Mouse (Mus musculus) bone marrow macrophage, adult 2 months (primary cell): ENCODE measurements around the gene Krt7. TPM values are rescaled to one million over a fixed set of nuclear protein-coding genes. Genes with fewer than 3 reads are reported as not detected.
A peak's percentile ranks its signal among the peaks of the same experiment; 100 is the strongest.

Source experiments
- H3K27ac ChIP-seq: 2 replicates; pipeline ENCODE4 v1.5.1; 2012; ENCODE audit warnings: low read depth, low read length; ENCODE audit not compliant: insufficient read depth
- H3K4me1 ChIP-seq: 2 replicates; pipeline ENCODE4 v1.6.1; 2012; ENCODE audit warnings: low read length; ENCODE audit not compliant: control insufficient read depth, insufficient read depth
- H3K4me3 ChIP-seq: 2 replicates; pipeline ENCODE4 v1.5.1; 2012; ENCODE audit warnings: mild to moderate bottlenecking, low read length, moderate library complexity; ENCODE audit not compliant: insufficient read depth
- CTCF ChIP-seq: IDR thresholded peaks from 2 replicates; pipeline ENCODE4 v1.5.1; 2012; ENCODE audit warnings: low read depth, mild to moderate bottlenecking, low read length, moderate library complexity
- POLR2A ChIP-seq: IDR thresholded peaks from 2 replicates; pipeline ENCODE4 v1.6.1; 2012; ENCODE audit warnings: mild to moderate bottlenecking, low read depth, low read length, borderline replicate concordance
- polyA plus RNA-seq: library from polyadenylated mRNA; stranded (reverse); fragments of >200 nt; gene quantifications from 2 replicates; pipeline ENCODE4 v1.2.4, GENCODE M21; 2012; ENCODE audit not compliant: missing spikeins, insufficient read depth, insufficient read length

The Krt7 gene
- polyA plus RNA-seq, 1 experiment: not detected

GRCm38 (mm10) chr15:101368502-101369381 is 42.1 kb upstream of the Krt7 start:
- TF ChIP-seq POLR2A: no peak
- H3K4me1 ChIP-seq: peaks cover 42% of the 10 kb centered on the region
- H3K27ac ChIP-seq: no peak overlapping the region
- no peak overlapping the region for H3K4me3 ChIP-seq

GRCm38 (mm10) chr15:101369382-101370100 is 41.3 kb upstream of the Krt7 start:
- H3K4me1 ChIP-seq: peaks cover 50% of the 10 kb centered on the region
- TF ChIP-seq POLR2A (no peak), CTCF (no peak)
- H3K4me3 ChIP-seq: no peak overlapping the region
- H3K27ac ChIP-seq: no peak overlapping the region

- TF ChIP-seq POLR2A: no peak
- no peak for TF ChIP-seq CTCF
- Histone ChIP-seq H3K4me1 (peaks cover 55% of the 10 kb centered on the region), H3K27ac (no peak within 1 kb of the TSS), H3K4me3 (no peak within 1 kb of the TSS)
Measured at GRCm38 (mm10) chr15:101370101-101370911, 40.5 kb upstream of the Krt7 start, which contains the start of gene Krt80. Krt80 (minus strand) TSS chr15:101370162.

GRCm38 (mm10) chr15:101371141-101371985 is 39.5 kb upstream of the Krt7 start:
- H3K4me3 ChIP-seq: no peak overlapping the region
- TF ChIP-seq POLR2A: no peak
- no peak for TF ChIP-seq CTCF
- H3K4me1 ChIP-seq: peaks cover 61% of the 10 kb centered on the region
- no peak overlapping the region for H3K27ac ChIP-seq

GRCm38 (mm10) chr15:101372131-101372977 is 38.5 kb upstream of the Krt7 start:
- no peak overlapping the region for H3K4me3 ChIP-seq
- H3K4me1 ChIP-seq: peaks cover 61% of the 10 kb centered on the region
- no peak overlapping the region for H3K27ac ChIP-seq
- TF ChIP-seq POLR2A (no peak), CTCF (peak; percentile 4; the same call in 1 of the 2 replicates)

- no peak for TF ChIP-seq CTCF
- TF ChIP-seq POLR2A: no peak
- H3K4me3 ChIP-seq: no peak overlapping the region
- H3K27ac ChIP-seq: 0 out of 2 replicates have a peak overlapping the region, but pooled peaks have one; percentile 91
- peaks cover 57% of the 10 kb centered on the region for H3K4me1 ChIP-seq
Measured at GRCm38 (mm10) chr15:101373286-101373898, 37.5 kb upstream of the Krt7 start.

- Histone ChIP-seq H3K4me1 (peaks cover 71% of the 10 kb centered on the region), H3K27ac (peak overlapping the region; percentile 91), H3K4me3 (no peak overlapping the region)
- TF ChIP-seq CTCF (no peak), POLR2A (no peak)
Measured at GRCm38 (mm10) chr15:101374879-101375278, 36.0 kb upstream of the Krt7 start.
